Mouse (Mus musculus) kidney, postnatal 25 days (tissue): ENCODE results near the gene Spc25.

Source experiments
- DNase-seq, 2 experiments: peaks; one replicate each; pipeline ENCODE4 v3.0.0; 2021; ENCODE audit warnings: mixed read lengths in 2 of 2

The Spc25 gene

DNA sequence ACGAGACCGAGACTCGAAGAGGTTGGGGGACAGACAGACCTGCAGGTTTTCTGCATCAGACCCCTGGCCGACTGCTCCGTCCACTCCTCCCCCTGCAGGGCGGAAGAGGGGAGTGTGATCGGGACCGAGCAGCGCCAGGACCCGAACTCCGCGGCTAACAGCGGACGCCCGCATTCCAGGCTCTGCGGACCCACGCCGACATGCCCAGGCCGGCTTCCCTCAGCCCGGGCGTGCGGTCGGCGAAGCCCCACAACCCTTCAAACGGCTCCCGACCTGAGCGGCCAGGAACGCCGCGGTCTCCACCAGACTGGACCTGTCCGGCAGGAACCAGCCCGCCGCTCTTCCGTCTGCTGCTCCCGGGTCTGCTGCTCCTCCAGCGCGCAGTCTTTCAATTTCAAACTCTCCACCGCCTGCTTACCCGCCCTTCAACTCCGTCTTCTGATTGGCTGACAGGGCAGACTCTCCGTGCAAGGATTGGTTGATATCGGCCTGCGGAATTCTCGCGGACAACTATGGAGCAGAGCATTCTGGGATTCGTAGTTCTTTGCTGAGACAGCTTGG is at the start of gene Spc25:
TSS of gene Spc25 (minus strand) at position 404 of the 561 bp plus-strand sequence.
- peak; percentile 94 to 97 for DNase-seq

DNA sequence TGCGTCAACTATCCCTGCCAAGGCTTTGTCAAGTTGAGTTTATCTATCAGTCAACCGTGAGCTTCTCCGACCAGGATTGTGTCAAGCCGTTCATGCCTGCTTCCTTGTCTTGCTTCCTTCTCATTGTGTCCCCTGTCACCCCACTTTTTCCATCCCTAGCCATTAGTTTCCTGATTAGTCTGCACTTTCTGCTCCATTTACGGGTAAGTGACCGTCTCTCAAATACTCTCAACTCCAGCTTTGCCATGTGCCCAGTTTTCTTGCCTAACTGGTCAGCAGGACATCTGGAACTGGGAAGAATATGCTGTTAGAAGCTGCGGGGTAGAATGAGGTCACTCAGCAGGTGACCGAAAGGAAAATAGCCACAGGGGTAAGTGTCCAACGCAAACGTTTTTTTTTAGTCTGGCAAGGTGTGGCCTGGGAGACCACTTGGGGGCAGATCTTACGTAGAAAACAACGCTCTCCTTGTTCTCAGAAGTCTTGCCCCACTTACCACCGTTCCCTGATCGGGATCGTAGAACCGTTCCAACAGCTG is 42.3 kb upstream of the Spc25 start:
- no peak for DNase-seq

DNA sequence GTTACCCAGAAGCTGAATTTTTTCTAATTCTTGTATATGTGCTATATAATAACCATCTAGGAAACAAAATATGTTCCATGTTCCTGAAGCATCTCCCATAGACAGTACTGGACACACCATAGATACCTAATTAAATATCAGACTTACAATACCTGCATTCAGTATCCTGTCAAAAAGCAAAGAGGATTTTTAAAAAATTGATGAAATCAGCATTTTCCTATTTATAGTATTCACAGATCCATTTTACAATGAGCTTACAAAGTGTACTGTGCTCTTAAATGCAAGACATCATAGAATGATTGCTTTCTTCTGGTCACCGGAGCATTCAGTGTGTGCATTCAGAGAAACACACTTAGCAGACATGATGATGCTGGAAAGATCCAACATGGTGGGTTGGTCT is 41.1 kb upstream of the Spc25 start:
- no peak for DNase-seq

DNA sequence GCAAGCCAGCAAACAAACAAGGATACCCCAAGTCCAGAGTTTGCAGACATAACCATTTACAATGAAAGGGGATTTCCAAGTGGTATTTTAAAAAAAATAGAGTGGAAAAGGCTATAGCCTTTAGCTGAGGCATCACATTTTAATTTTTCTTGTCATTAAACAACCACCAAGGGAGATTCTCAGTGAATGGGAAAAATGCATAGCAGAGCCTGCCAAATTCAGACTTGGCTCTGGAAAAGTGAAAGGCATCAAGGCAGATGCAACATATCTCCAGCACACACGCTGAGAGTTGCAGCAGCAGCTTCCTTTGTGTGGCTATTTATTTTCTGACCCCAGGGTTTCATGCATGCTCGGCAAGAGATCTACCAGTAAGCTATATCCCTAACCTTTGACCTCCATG is 38.9 kb upstream of the Spc25 start:
- DNase-seq: no peak

DNA sequence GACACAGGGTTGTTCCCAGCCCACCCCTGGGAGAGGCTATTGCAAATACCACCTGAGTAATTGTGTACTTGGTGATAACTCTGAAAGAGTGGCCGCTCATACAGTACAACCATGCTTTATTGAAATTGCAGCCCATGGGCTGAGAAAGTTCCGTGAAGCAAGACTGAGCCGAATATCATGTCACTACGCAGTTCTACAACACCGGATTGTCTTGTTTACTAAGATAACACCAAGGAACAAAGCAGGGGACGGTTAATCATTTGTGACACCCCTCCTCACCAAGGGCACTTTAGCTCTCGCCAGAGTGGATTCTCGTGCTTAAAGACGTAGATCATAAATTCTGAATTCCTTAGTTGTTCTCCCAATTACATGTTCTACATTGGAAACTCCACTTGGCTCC is 33.3 kb upstream of the Spc25 start:
- DNase-seq: no peak

DNA sequence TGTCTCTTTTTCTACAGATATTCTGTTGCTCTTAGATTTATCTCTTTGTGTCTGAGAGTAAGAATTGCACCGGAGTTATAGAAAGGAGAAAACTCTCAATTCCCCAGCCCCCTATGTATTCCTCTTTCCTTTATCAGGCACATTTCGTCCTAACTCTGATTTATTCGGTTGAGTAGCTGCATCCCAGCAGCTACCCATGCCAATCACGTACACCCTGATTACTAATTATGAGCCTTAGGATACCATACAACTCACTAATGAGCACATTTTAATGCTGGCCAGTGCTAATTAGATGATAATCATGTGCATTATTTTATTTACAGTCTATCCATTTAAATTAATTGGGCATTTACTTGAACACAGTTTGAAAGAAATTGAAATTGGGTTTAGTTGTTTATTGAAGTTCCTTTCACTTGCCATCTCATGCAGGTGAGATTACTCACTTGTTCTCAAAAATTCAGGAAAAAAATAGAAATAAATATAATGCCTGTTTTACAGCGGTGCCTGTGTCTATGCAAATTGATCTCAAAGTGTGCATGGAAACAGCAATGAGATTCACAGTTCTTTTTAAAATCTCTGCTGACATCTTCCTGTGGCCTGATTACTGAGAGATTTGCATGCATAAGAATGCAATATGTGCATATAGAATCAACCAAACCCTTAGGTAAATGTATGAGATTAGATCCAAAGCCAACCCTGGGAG is 29.1 kb upstream of the Spc25 start:
- DNase-seq: no peak

DNA sequence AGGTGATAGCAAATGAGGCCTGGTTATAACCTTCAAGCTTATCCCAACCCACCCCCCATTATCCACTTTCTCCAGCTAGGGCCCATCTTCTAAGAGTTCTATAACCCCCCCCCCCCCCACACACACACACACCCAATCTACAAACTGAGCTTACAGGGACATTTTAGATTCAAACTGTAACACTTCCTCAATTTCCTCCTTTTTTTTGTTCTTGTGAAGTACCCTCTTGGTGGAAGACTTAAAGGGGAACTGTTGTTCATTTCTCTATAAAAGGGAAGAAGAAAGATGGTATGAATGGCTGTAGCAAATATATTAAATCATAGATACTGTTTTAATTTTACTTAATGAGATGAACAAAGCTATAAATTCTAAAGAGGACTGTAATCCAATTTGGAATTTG is 26.1 kb upstream of the Spc25 start:
- DNase-seq: no peak

DNA sequence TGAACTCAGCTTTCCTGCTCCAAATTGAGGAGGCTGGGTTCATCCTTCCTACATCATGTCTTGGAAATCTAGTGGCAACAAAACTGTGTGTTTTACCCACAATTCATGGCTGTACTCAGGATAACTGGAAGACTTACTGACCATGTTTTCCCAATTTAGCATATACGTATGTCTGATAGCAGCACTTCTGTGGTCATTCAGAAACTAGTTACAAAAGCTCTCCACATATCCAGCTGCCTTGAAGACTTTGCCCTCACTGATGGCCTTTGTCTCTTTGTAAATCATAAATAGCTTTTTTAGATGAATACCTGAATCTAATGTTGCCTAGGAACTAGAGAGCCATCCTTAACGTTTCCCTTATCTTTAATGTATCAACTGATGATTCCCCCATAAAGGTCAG is 24.1 kb upstream of the Spc25 start:
- no peak for DNase-seq

DNA sequence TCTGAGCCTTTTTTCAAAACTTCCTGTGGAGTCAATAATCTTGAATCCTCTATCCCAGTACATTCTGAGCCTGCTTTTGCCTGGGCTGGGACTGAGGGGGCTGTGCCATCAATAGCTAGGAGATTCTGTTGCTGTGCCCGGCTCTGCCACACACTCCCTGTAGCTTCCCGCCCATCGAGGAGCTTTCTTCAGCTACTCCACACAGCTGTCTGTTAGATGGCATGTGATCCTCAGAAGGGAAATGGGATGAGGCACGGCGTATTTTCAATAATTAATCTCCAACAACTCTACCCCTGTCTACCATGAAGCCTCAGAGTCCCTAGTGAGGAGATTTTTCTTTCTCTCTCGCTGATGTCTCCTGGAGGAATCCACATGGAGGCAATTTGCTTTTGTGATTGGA is 22.6 kb upstream of the Spc25 start:
- DNase-seq: no peak

DNA sequence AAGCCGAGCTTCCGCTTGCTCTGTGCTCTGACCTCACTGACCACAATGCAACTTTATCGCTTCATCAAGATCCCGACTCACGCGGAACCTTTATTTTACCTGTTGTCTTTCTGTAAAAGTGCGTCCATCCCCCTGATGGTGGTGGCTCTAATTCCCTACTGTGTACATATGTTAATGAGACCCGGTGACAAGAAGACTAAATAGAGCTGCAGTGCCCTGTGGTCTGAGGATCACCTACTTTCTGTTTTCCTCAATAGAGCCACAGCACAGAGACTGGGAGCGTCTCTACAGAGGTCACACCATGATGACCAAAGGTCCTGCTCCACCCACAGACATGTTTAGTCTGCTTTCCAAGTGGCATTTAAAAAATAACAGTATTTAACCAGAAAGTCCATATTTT is 20.9 kb upstream of the Spc25 start:
- DNase-seq: no peak

DNA sequence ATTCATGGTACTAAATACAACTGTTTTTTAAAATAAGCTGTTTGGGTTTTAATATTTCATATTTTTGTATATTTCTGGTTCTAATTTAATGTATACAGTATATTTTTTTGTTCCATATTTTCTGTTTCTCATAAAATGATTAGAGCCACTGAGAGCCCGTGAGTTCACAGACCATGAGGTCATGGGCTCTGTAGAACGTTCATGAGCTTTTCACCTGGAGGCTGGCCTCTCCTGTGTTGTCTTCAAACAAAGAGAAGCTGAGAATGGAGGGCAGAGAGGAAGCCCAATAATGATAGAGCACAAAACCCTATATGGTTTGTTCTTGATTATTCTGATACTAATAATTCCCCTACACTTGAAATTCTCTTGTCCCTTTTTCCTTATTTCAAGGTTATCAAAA is 18.7 kb upstream of the Spc25 start:
- DNase-seq: no peak

DNA sequence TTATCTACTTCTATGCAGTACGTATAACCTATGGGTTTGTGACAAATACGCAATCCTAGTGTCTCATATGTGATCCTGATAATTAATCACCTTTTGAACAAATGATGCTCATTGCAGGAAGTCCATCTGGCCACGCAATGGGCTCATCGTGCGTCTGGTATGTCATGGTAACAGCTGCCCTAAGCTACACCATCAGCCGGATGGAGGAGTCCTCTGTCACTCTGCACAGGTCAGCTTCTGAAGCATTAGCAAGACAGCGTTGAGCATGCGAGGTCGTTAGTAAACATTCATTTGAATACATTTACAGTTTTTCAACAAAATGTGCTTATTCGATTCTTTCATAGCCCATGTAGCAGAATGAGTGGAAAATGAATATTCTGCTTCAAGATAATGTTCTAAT is 16.8 kb upstream of the Spc25 start:
- no peak for DNase-seq

DNA sequence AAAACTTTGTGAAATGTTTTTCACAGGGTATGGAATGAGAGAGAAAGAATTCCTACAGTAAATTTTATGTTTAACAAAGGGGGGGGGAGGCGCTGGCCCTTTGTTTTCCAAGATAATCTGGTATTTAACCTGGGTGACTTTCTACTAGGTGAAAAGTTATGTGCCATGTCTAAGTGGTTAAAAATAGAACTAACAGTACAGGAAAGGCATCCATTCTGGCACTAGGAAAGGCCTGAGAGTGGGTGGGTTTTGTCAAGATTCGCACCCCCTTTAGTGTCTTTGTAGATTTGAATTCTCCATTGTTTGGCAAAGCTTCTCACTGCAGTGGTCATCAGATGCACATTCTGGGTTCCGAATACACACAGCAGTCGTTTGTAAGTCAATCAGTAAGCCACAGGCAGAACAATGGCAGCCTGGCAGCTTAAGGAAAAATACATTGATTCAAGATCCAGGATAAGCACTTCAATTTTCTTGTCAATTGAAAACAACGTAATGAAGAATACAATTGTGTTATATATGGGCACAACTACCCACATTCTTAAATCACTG is 15.9 kb upstream of the Spc25 start:
- DNase-seq: no peak

DNA sequence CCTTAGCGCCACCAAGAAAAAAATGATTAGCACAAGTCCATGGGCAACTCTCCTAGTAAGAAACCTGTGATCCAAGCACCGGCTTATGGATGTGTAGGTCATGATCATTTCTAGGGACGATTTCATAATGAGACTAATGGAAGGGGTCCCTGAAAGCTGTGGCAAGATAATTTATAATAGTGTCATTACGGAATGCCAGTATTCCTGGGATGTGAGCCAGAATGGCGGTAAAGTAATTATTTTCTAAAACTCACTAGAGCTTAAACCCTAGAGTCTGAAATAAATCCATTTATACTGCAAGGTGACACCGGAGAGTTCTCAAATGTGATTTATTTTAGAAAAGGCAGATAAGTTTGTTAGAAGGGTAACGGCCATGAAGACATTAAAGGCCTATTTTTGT is 9.2 kb upstream of the Spc25 start:
- DNase-seq: no peak

DNA sequence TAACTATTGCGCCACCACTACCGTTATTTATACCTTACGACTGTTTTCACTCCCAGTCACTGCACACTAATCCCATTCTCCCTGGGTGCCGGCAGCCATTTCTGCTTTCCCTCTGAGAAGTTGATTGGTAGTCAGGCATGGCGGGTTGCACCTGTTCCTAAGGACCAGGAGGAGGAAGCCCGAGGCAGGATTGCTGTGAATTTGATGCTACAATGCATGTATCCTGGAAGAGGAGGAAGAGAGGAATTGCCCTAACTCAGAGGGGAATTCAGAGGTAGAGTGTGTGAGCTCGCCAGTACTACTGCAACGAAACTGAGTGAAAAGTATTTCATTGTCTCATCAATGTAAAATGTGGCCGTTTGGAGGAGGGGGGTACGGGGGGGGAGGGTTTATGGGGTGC is 6.7 kb upstream of the Spc25 start:
- DNase-seq: no peak

DNA sequence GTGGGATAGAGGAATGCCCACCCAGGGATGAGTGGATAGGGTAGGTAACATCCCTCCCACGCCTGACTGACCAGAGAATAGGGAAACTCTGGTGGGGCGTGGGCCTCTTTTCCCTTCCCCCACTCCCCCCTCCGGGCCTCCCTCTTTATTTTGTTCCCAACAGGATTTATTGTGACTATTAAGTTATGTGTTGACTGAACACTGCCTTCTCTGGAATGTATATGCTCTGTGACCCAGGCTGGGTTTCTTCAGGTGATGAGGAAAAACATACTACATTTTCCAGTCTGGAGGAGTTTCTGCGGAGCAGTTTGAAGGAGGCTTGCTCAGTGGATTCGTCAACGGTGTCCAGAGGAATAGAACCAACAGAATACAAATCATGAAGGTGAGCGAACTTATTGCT is 4.8 kb upstream of the Spc25 start, which contains the start of gene G6pc2:
TSS of gene G6pc2 (plus strand) at position 301 of the 400 bp plus-strand sequence.
- DNase-seq: no peak

DNA sequence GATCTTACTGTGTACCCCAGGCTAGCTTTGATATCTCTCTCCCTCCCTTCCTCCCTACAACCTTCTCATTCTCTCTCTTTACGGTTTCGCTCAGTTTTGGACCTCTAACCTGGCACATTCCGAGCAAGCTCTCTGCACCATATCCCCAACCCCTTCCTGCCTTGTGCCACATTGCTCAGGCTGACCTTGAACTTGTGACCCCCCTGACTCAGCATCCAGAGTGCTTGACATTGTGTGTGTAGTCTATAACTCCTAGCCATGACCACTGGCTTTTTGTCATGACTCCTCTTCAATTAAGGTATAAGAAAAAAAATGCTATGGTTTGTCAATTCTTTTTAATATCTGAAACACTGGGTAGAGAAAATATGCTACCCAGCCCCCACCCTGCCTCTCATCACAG is 3.7 kb upstream of the Spc25 start:
- no peak for DNase-seq

DNA sequence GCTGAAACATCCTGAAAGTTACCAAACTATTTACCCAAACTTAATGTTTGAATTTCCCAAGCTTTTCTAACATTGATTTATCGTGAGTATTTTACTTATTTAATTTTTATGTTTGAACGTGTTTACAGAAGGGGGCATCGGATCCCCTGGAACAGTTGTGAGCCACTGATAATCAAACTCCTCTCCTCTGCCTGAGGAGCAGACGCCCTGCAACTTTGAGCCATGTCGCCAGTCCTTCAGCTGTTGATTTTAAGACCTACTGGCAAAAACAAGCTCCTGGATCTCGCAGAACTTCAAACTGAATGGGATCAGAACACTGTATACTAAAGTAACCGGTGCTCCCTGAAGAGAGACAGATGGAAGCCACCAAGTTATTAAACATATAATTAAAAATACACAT is 529 bp upstream of the Spc25 start:
- DNase-seq: no peak

DNA sequence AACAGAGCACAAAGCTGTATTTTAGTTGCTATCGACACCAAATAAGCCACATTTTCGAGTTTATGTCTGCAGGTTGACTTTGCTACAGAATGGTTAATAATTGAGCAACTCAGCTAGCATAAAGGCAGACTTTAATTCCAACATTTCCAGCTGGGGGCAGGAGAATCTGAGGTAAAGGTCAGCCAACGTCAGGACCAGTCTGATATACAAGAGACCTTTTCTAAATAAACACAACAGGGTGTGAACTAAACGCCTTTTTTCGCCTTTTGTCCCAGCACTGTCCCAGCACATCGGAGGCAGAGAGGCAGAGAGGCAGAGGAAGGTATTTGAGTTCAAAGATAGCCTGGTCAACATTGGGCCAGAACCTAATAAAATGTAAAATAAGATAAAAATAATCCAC is 809 bp downstream of the Spc25 start:
- DNase-seq: peak; percentile 36 to 59

DNA sequence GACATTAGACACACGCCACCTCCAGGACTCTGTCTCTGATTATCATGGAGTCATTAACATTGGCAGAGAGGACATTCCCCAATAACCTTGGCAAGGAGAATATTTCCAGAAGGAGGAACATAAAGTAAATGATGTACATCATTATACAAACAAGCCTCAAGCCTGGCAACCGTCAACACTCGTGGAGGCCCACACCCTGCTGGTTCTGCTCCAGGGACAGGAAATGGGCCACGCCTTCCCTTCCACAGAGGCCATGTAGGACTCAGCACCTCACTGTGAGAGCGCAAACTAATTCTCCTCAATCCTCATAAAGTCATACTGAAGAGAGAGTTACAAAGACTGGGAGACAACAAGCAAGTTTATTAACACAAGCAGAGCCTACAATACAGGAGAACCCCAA is 12.4 kb downstream of the Spc25 start:
- no peak for DNase-seq

DNA sequence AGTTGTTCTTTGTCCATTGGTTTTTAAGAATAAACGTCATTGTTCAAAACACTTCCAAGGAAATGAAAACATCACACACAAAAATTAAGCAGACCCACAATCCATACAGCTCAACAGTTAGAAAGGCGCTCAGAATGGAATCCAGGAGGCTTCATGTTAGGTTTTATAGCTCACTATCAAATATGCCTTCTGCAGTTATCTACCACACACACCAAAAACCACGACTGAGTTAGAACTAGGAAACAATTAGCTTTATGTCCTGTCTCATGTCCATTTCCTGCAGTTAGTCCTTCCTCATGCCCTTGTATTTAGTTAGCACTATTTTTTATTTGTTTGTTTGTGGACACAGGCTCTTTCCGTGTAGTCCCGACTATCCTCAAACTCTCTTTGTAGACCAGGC is 14.9 kb downstream of the Spc25 start:
- no peak for DNase-seq

DNA sequence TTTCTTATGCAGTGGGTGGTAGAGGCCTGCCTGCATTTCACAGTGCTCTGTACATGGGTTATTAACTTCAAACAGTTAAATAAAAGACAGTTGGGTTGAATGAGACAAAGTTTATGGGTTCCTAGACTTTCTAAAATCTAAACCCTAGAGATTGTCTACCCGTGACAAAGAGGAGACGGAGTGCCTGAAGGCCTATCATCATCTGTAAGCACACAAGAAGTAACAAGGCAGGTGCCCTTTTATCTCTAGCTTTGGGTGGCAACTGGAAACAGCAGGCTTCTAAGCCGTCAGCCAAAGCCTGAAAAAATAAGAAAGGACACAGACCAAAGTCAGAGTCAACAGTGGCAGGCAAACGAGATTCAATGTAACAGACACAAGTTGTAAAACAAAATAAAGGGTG is 16.8 kb downstream of the Spc25 start:
- DNase-seq: no peak

DNA sequence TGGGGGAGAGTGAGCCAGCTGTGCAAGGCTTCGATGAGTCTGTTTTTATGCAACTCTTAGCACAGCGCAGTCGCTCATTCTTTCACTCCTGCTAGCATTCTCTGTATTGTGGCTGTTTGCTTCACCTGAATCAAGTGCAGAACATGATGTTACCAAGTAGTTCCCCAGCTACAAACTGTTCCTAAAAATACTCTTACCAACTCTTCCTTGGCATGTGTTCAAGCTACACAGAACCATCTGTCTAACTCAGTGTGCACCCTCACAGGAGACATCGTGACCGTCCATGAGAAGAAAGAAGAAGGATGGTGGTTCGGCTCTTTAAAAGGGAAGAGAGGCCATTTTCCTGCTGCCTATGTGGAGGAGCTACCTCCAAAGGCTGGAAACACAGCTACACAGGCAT is 17.3 kb downstream of the Spc25 start:
- no peak for DNase-seq

DNA sequence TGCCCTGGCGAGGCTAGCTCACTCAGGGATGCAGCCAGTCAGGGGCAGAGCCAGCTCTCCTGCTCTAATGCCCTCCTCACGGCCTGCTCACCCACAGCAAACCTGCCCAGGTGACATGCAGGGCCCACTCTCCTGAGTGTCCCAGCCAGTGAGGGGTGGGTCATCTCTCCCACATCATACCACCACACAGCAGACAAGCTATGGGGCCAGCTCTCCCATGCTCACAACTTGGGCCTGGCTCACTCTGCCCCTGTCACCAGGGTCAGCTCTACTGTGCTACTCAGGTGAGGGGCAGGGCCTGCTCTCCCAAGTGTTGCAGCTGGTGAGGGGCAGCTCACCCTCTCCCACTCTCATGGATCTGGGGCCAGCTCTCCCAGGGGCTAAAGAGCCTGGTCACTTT is 18.0 kb downstream of the Spc25 start:
- DNase-seq: no peak

DNA sequence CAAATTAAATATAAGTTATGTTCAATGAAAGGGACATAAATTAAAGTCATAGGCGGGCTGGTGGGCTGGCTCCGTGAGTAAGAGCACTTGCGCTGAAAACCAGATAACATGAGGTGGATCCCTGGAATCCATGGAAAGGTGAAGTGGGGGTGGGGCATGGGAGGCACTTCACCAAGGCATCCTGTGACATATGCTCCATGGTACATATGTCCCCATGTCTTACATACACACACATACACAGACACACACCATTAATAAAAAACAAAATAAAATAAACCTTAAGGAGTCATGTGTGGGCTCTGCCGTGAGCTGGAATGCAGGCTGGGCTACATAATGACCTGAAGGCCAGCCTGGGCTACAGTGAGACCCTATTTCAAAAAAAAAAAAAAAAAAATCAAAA is 26.3 kb downstream of the Spc25 start:
- no peak for DNase-seq
